8 mouse cellular contexts compared by ENCODE assay signal in genomic region chr3:148988293-148988995, GRCm38 (mm10). TPM values are rescaled to one million over a fixed set of nuclear protein-coding genes. Genes with fewer than 3 reads are reported as not detected.
DNase-seq lines count a peak whose midpoint lies in the region; ATAC-seq and TF ChIP-seq lines count a peak whose summit lies in the region.

No protein-coding gene starts in this region.

- peaks cover 17% of the 10 kb centered on the region for H3K4me1 ChIP-seq in liver, adult 2 months (ENCODE audit: control insufficient read depth, insufficient read depth, low read length)
- H3K4me1 ChIP-seq in forebrain, embryonic 15.5 days = peaks cover 46% of the 10 kb centered on the region
- H3K4me1 ChIP-seq in hindbrain, postnatal 0 days (ENCODE audit: insufficient read depth, low read length) = no peaks in the 10 kb centered on the region
- H3K4me1 ChIP-seq in liver, embryonic 16.5 days (ENCODE audit: control insufficient read depth, low read depth, low read length) = no peaks in the 10 kb centered on the region
- peaks cover 12% of the 10 kb centered on the region; the same call in 1 of the 2 replicates for H3K4me1 ChIP-seq in neural tube, embryonic 14.5 days (ENCODE audit: control insufficient read depth, insufficient read depth, low read length)

- H3K27me3 ChIP-seq in liver, adult 2 months (ENCODE audit: control insufficient read depth, insufficient read depth, low read length) = no peaks in the 10 kb centered on the region
- H3K27me3 ChIP-seq in forebrain, embryonic 15.5 days = no peaks in the 10 kb centered on the region
- no peaks in the 10 kb centered on the region for H3K27me3 ChIP-seq in hindbrain, postnatal 0 days (ENCODE audit: insufficient read depth, low read length)
- H3K27me3 ChIP-seq in liver, embryonic 16.5 days (ENCODE audit: control insufficient read depth, insufficient read depth, low read depth, low read length) = peaks cover 53% of the 10 kb centered on the region
- no peaks in the 10 kb centered on the region for H3K27me3 ChIP-seq in neural tube, embryonic 14.5 days (ENCODE audit: control insufficient read depth, insufficient read depth, low read length)

- peak overlapping the region; percentile 92 for H3K9ac ChIP-seq in liver, adult 2 months (ENCODE audit: low read depth, low read length)
- H3K9ac ChIP-seq in forebrain, embryonic 15.5 days (replicated peaks) = peak overlapping the region; percentile 98
- peak overlapping the region; percentile 77 for H3K9ac ChIP-seq in hindbrain, postnatal 0 days (replicated peaks; ENCODE audit: low read length)
- H3K9ac ChIP-seq in liver, embryonic 16.5 days (ENCODE audit: low read depth, low read length) = peak overlapping the region; percentile 55
- peak overlapping the region; percentile 98 for H3K9ac ChIP-seq in neural tube, embryonic 14.5 days (replicated peaks; ENCODE audit: low read depth, low read length)

- TF ChIP-seq CTCF in liver, adult 2 months (IDR thresholded peaks at IDR 0.05; ENCODE audit: low read depth, low read length) = no peak
- TF ChIP-seq CTCF in hindbrain, postnatal 0 days (IDR thresholded peaks at IDR 0.05; ENCODE audit: low read depth) = no peak

- under 1% methylated on average over 84 of the region's 84 CpGs for WGBS in liver, adult 2 months
- under 1% methylated on average over 84 of the region's 84 CpGs for WGBS in forebrain, embryonic 15.5 days
- 0% methylated on average over 69 of the region's 84 CpGs for WGBS in hindbrain, postnatal 0 days
- WGBS in liver, embryonic 16.5 days (ENCODE audit: insufficient replicate concordance) = under 1% methylated on average over 80 of the region's 84 CpGs
- WGBS in neural tube, embryonic 14.5 days = under 1% methylated on average over 83 of the region's 84 CpGs

- H3K4me3 ChIP-seq in liver, adult 2 months (ENCODE audit: insufficient read depth, low read depth, low read length) = peak overlapping the region; percentile 64
- H3K4me3 ChIP-seq in forebrain, embryonic 15.5 days = peak overlapping the region; percentile 70
- peak overlapping the region; percentile 76 for H3K4me3 ChIP-seq in hindbrain, postnatal 0 days (ENCODE audit: low read length)
- H3K4me3 ChIP-seq in liver, embryonic 16.5 days (ENCODE audit: low read depth, low read length) = peak overlapping the region; percentile 67
- H3K4me3 ChIP-seq in neural tube, embryonic 14.5 days (ENCODE audit: low read depth, low read length) = peak overlapping the region; percentile 93

- peak overlapping the region; percentile 89 for H3K4me2 ChIP-seq in forebrain, embryonic 15.5 days (replicated peaks)
- peak overlapping the region; percentile 95 for H3K4me2 ChIP-seq in hindbrain, postnatal 0 days (ENCODE audit: low read depth, low read length)
- peak overlapping the region; percentile 69 for H3K4me2 ChIP-seq in liver, embryonic 16.5 days (ENCODE audit: low read depth, low read length)
- peak overlapping the region; percentile 78 for H3K4me2 ChIP-seq in neural tube, embryonic 14.5 days (ENCODE audit: low read depth, low read length)

- DNase-seq in liver, adult 2 months (ENCODE audit: extremely low read depth, low read depth, low spot score) = peak; percentile 58
- no peak for DNase-seq in liver
- DNase-seq in adrenal gland, postnatal 14 days = peak; percentile 66
- peak; percentile 61 for DNase-seq in hindbrain, postnatal 0 days (ENCODE audit: low spot score)
- no peak for DNase-seq in thymus, postnatal 36 days

- H3K79me2 ChIP-seq in liver, adult 2 months (ENCODE audit: control insufficient read depth, insufficient read depth, low read length) = peaks cover 27% of the 10 kb centered on the region

- peak overlapping the region; percentile 86 for H3K27ac ChIP-seq in liver, adult 2 months (replicated peaks; ENCODE audit: insufficient read depth, low read depth, low read length)
- H3K27ac ChIP-seq in forebrain, embryonic 15.5 days (replicated peaks) = peak overlapping the region; percentile 98
- H3K27ac ChIP-seq in hindbrain, postnatal 0 days = peak overlapping the region; percentile 91
- H3K27ac ChIP-seq in liver, embryonic 16.5 days (ENCODE audit: low read length) = peak overlapping the region; percentile 79
- peak overlapping the region; percentile 99 for H3K27ac ChIP-seq in neural tube, embryonic 14.5 days (ENCODE audit: low read depth, low read length)

- TF ChIP-seq POLR2A in liver, adult 2 months (IDR thresholded peaks at IDR 0.05; ENCODE audit: extremely low read depth, insufficient read depth, low read length) = no peak

- H3K9me3 ChIP-seq in forebrain, embryonic 15.5 days = no peaks in the 10 kb centered on the region
- no peaks in the 10 kb centered on the region for H3K9me3 ChIP-seq in hindbrain, postnatal 0 days (ENCODE audit: low read length)
- H3K9me3 ChIP-seq in liver, embryonic 16.5 days (replicated peaks; ENCODE audit: control insufficient read depth, low read length) = no peaks in the 10 kb centered on the region
- H3K9me3 ChIP-seq in neural tube, embryonic 14.5 days (ENCODE audit: control insufficient read depth, low read length) = no peaks in the 10 kb centered on the region

- ATAC-seq in forebrain, embryonic 15.5 days (replicated peaks) = peak; percentile 1; the same call in 1 of the 2 replicates
- ATAC-seq in hindbrain, postnatal 0 days = peak; percentile 22
- no peak; the same call in 1 of the 2 replicates for ATAC-seq in liver, embryonic 16.5 days (ENCODE audit: low read depth)
- ATAC-seq in neural tube, embryonic 14.5 days (ENCODE audit: low read depth) = peak; percentile 5

- no peaks in the 10 kb centered on the region for H3K36me3 ChIP-seq in liver, adult 2 months (ENCODE audit: control insufficient read depth, insufficient read depth, low read length)
- no peaks in the 10 kb centered on the region for H3K36me3 ChIP-seq in forebrain, embryonic 15.5 days
- H3K36me3 ChIP-seq in hindbrain, postnatal 0 days (ENCODE audit: insufficient read depth, low read length) = no peaks in the 10 kb centered on the region
- H3K36me3 ChIP-seq in liver, embryonic 16.5 days (ENCODE audit: control insufficient read depth, insufficient read depth) = no peaks in the 10 kb centered on the region
- no peaks in the 10 kb centered on the region for H3K36me3 ChIP-seq in neural tube, embryonic 14.5 days (ENCODE audit: control insufficient read depth, insufficient read depth, low read length)

RNA-seq across cellular contexts. Expression of gene Adgrl2, which starts 1.9 kb away (rescaled TPM):
- total RNA-seq in liver, adult 2 months (2014; rRNA removed) = 27.9 and 34.6 TPM in 2 replicates
- 22.8 and 26.2 TPM in 2 replicates for polyA plus RNA-seq in liver, adult 2 months (2012; rRNA removed)
- 73.3 and 73.8 TPM in 2 replicates for total RNA-seq in adrenal gland, postnatal 14 days (2021)
- 99.4 and 119 TPM in 2 replicates for polyA plus RNA-seq in forebrain, embryonic 15.5 days (2015; fragmentation: Nextera tagmentation; extraction: Ambion mirVana)
- 106 and 118 TPM in 2 replicates for total RNA-seq in hindbrain, postnatal 0 days (2014; rRNA removed)
- polyA plus RNA-seq in hindbrain, postnatal 0 days (2015; fragmentation: Nextera tagmentation; extraction: Ambion mirVana) = 81.2 and 82.5 TPM in 2 replicates
- polyA plus RNA-seq in liver, embryonic 16.5 days (2015; fragmentation: Nextera tagmentation; extraction: Ambion mirVana) = 3.9 and 4.2 TPM in 2 replicates
- 242 and 243 TPM in 2 replicates for polyA plus RNA-seq in neural tube, embryonic 14.5 days (2014; fragmentation: Nextera tagmentation; extraction: Ambion mirVana)

Comparison
In these comparisons a context has a peak if more than half of its experiments do, and no peak if none do; other contexts are left out.
1. DNase-seq: peak in liver, adult 2 months (single experiment), adrenal gland, postnatal 14 days (single experiment) and hindbrain, postnatal 0 days (single experiment); none in liver (single experiment) and thymus, postnatal 36 days (0 of 2).
2. Peak in every context shown above with its lines, with median percentiles within 50 percentile points of each other: H3K27ac ChIP-seq, H3K4me3 ChIP-seq, H3K9ac ChIP-seq and H3K4me2 ChIP-seq.